Mouse (Mus musculus): ENCODE results near the gene Suco.

DNA sequence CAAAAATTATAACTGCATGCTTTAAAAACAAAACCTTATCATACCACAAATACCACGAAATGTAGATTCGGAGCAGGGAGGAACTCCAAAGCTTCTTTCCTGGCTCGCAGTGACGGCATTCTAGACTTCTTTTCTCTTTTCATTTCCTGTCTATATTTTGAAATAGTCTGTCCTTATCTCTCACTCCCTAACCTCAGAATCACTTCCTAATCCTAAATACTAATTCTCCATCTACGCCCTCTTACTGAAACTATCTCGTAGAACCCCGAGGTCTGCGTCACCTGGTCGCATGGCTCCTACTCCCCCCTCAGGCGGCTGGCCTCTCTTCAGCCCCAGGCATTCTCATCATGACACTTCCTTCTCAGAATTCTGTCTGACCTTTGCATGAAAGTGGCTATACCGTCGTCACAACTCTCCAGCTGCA is 109.4 kb downstream of the Suco start:
- TF ChIP-seq CTCF (IDR thresholded peaks at IDR 0.05; ENCODE audit: extremely low read depth, insufficient read depth, low read length), result no peak
- TF ChIP-seq POLR2A (IDR thresholded peaks at IDR 0.05; ENCODE audit: extremely low read depth, insufficient read depth, low read length), result no peak
